Mouse (Mus musculus) heart, embryonic 11.5 days (tissue): ENCODE data around the gene Ckap2l. TPM values are rescaled to one million over a fixed set of nuclear protein-coding genes. Genes with fewer than 3 reads are reported as not detected.
A peak's percentile ranks its signal among the peaks of the same experiment; 100 is the strongest.

Experiments used
- ATAC-seq: fragments of 200-750 bp; cut with Nextera tagmentation; replicated peaks from 2 replicates; pipeline ENCODE4 v1.8.0; 2017; ENCODE audit warnings: moderate library complexity; ENCODE audit not compliant: insufficient number of reproducible peaks, low FRiP score, low TSS enrichment
- H3K27ac ChIP-seq: fragments of 300-500 bp; sonication (generic); 2 replicates; pipeline ENCODE4 v1.5.1; 2014; ENCODE audit warnings: mild to moderate bottlenecking, low read depth, low read length
- H3K27me3 ChIP-seq: fragments of 300-500 bp; sonication (generic); 2 replicates; pipeline ENCODE4 v1.6.1; 2014; ENCODE audit warnings: mild to moderate bottlenecking, low read length, mixed read lengths; ENCODE audit not compliant: control insufficient read depth, insufficient read depth
- H3K36me3 ChIP-seq: fragments of 300-500 bp; sonication (generic); 2 replicates; pipeline ENCODE4 v1.6.1; 2014; ENCODE audit warnings: mild to moderate bottlenecking, low read length, moderate library complexity, mixed read lengths; ENCODE audit not compliant: control insufficient read depth, insufficient read depth
- H3K4me1 ChIP-seq: fragments of 300-500 bp; sonication (generic); 2 replicates; pipeline ENCODE4 v1.6.1; 2014; ENCODE audit warnings: low read length; ENCODE audit not compliant: control insufficient read depth, insufficient read depth
- H3K4me2 ChIP-seq: fragments of 300-500 bp; sonication (generic); 2 replicates; pipeline ENCODE4 v1.6.1; 2014; ENCODE audit warnings: mild to moderate bottlenecking, moderate library complexity
- H3K4me3 ChIP-seq: fragments of 300-500 bp; sonication (generic); 2 replicates; pipeline ENCODE4 v1.5.1; 2014; ENCODE audit warnings: low read depth, low read length
- H3K9ac ChIP-seq: fragments of 300-500 bp; sonication (generic); 2 replicates; pipeline ENCODE4 v1.6.1; 2014; ENCODE audit warnings: mild to moderate bottlenecking, low read depth, low read length, moderate library complexity
- H3K9me3 ChIP-seq: fragments of 300-500 bp; sonication (generic); replicated peaks from 2 replicates; pipeline ENCODE4 v1.6.1; 2016; ENCODE audit warnings: low read length; ENCODE audit not compliant: control insufficient read depth
- WGBS: fragments of 180-500 bp; shearing (Covaris S2); extraction: QIAGEN DNeasy Blood & Tissue Kit; methylation state at CpG from one replicate; pipeline ENCODE4 v1.1.7; 2014; ENCODE audit not compliant: insufficient replicate concordance; 5-methylcytosine and 5-hydroxymethylcytosine counted together
- polyA plus RNA-seq: library from polyadenylated mRNA; unstranded; fragments of >200 nt; fragmentation: Nextera tagmentation; extraction: Ambion mirVana; gene quantifications from 2 replicates; pipeline ENCODE4 v1.2.1, GENCODE M21; 2014

Ckap2l gene
- polyA plus RNA-seq, 1 experiment from 2014 or later: 59.9 TPM

DNA sequence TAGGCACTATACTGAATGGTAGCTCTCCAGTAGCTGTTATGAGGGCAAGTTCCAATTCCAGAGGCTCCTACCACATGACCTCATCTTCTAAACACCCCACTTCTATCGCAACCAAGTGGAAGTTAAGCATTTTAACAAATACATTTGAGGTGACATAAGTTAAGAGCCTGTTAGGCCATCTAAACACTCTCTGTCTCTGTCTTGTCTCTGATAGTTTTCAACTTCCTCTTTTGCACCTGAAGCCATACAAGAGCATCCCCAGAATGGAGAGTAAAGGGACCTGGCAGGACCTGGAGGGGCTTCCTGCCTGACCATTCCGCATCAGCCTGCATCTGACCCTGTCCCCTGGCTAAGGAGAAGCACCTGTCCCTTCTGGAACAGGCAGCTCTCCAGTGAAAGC lies 62.3 kb downstream of the Ckap2l start:
- no peaks in the 10 kb centered on the region for H3K36me3 ChIP-seq
- peak overlapping the region; percentile 46; the same call in 1 of the 2 replicates for H3K4me2 ChIP-seq
- H3K9me3 ChIP-seq: no peaks in the 10 kb centered on the region
- peak overlapping the region; percentile 78; the same call in 1 of the 2 replicates for H3K27ac ChIP-seq
- H3K27me3 ChIP-seq: 0 out of 2 replicates have a peak, but pooled peaks cover 2% of the 10 kb centered on the region
- H3K4me1 ChIP-seq: peaks cover 16% of the 10 kb centered on the region
- H3K9ac ChIP-seq: 0 out of 2 replicates have a peak overlapping the region, but pooled peaks have one; percentile 66
- no peak for ATAC-seq
- no peak overlapping the region for H3K4me3 ChIP-seq
- WGBS: 62% methylated on average over 2 of the region's 2 CpGs

GRCm38 (mm10) chr2:129233803-129234477 lies 63.1 kb downstream of the Ckap2l start:
- Histone ChIP-seq H3K9ac (peak overlapping the region; percentile 66), H3K27me3 (0 out of 2 replicates have a peak, but pooled peaks cover under 1% of the 10 kb centered on the region), H3K27ac (peak overlapping the region; percentile 78), H3K4me1 (peaks cover 16% of the 10 kb centered on the region), H3K4me2 (peak overlapping the region; percentile 46), H3K9me3 (no peaks in the 10 kb centered on the region), H3K4me3 (peak overlapping the region; percentile 17; the same call in 1 of the 2 replicates), H3K36me3 (no peaks in the 10 kb centered on the region)
- 15% methylated on average over 9 of the region's 9 CpGs for WGBS
- peak; percentile 76 for ATAC-seq

DNA sequence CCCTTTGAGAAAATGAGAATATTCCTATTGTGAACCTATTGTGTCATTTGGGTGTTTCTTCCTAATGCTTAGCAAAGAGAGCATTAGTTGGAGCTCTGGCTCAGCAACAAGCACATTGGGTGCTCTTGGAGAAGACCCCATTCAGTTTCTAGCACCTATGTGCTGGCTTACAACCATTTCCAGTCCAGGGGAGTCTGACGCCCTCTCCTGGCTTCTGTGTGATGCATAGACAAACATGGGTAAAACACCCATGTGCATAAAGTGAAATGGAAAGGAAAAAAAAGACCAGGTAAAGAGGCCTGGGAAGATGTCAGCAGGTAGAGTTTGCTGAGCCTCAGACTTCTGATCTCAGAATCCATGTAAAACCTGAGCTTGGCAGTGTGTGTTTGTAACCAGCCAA lies 63.8 kb downstream of the Ckap2l start:
- H3K4me2 ChIP-seq: peak overlapping the region; percentile 46
- H3K27ac ChIP-seq: peak overlapping the region; percentile 78
- H3K4me3 ChIP-seq: peak overlapping the region; percentile 17; the same call in 1 of the 2 replicates
- no peaks in the 10 kb centered on the region for H3K27me3 ChIP-seq
- ATAC-seq: no peak
- no peaks in the 10 kb centered on the region for H3K36me3 ChIP-seq
- H3K9ac ChIP-seq: peak overlapping the region; percentile 66
- H3K9me3 ChIP-seq: no peaks in the 10 kb centered on the region
- H3K4me1 ChIP-seq: peaks cover 16% of the 10 kb centered on the region
- WGBS: 67% methylated on average over 1 of the region's 1 CpGs

GRCm38 (mm10) chr2:129232484-129232883 lies 64.5 kb downstream of the Ckap2l start:
- Histone ChIP-seq H3K9ac (peak overlapping the region; percentile 16; the same call in 1 of the 2 replicates), H3K4me1 (peaks cover 16% of the 10 kb centered on the region), H3K4me2 (peak overlapping the region; percentile 46), H3K36me3 (no peaks in the 10 kb centered on the region), H3K27ac (peak overlapping the region; percentile 78), H3K4me3 (no peak overlapping the region), H3K9me3 (no peaks in the 10 kb centered on the region), H3K27me3 (no peaks in the 10 kb centered on the region)
- WGBS: 71% methylated on average over 9 of the region's 9 CpGs
- ATAC-seq: peak; percentile 78; the same call in 1 of the 2 replicates

DNA sequence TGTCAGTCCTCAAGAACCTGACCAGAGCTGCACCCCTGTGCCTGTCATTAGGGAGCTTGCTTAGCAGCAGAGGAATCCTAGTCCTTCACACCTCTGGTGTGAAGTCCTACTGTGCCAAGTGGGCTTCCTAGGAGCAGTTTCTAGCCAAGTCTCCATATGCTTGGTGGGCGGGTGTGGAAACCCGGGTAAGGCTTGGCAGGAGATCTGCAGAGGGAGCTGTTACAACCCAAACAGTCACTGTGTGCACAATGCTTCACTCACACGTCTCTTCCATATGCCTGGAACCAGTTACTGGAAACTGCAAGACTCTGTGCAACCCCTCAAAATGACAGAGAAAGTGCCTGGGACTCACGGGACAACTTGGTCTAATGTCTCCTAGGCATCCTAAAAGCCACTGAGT lies 65.0 kb downstream of the Ckap2l start:
- WGBS: 43% methylated on average over 4 of the region's 4 CpGs
- no peak for ATAC-seq
- no peak overlapping the region for H3K4me2 ChIP-seq
- H3K9ac ChIP-seq: no peak overlapping the region
- H3K36me3 ChIP-seq: no peaks in the 10 kb centered on the region
- no peaks in the 10 kb centered on the region for H3K9me3 ChIP-seq
- H3K27me3 ChIP-seq: no peaks in the 10 kb centered on the region
- H3K4me3 ChIP-seq: no peak overlapping the region
- no peak overlapping the region for H3K27ac ChIP-seq
- H3K4me1 ChIP-seq: peaks cover 16% of the 10 kb centered on the region

DNA sequence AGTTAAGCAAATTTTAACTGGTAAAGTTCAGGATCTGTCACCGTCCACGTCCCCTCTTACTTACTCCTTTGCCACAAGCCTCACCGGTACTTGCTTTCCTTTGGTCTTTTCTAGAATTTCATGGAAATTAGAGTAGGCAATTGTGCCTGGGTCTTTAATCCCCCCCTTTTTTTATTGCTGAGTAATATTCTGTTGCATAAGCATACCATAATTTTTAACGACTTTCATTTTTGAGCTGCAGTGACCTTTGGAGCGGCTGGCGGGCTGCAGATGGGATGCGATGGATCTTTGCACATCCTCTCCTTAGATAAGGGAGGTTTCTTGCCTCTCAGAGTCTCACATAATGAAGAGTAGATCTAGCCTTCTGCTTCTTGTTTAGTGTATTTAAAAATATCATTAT lies 67.7 kb downstream of the Ckap2l start:
- no peak for ATAC-seq
- peaks cover 20% of the 10 kb centered on the region for H3K4me1 ChIP-seq
- no peaks in the 10 kb centered on the region for H3K36me3 ChIP-seq
- no peak overlapping the region for H3K9ac ChIP-seq
- no peak overlapping the region for H3K4me2 ChIP-seq
- H3K4me3 ChIP-seq: no peak overlapping the region
- H3K9me3 ChIP-seq: no peaks in the 10 kb centered on the region
- no peak overlapping the region for H3K27ac ChIP-seq
- 94% methylated on average over 7 of the region's 7 CpGs for WGBS
- H3K27me3 ChIP-seq: no peaks in the 10 kb centered on the region

GRCm38 (mm10) chr2:129228571-129228970 lies 68.4 kb downstream of the Ckap2l start:
- Histone ChIP-seq H3K27ac (0 out of 2 replicates have a peak overlapping the region, but pooled peaks have one; percentile 41), H3K27me3 (no peaks in the 10 kb centered on the region), H3K4me1 (peaks cover 14% of the 10 kb centered on the region; the same call in 1 of the 2 replicates), H3K9ac (no peak overlapping the region), H3K36me3 (no peaks in the 10 kb centered on the region), H3K4me2 (no peak overlapping the region), H3K4me3 (no peak overlapping the region), H3K9me3 (no peaks in the 10 kb centered on the region)
- no peak for ATAC-seq
- WGBS: 91% methylated on average over 4 of the region's 4 CpGs

GRCm38 (mm10) chr2:129227709-129228108 lies 69.3 kb downstream of the Ckap2l start:
- H3K4me2 ChIP-seq: no peak overlapping the region
- H3K27ac ChIP-seq: peak overlapping the region; percentile 88
- peak; percentile 82 for ATAC-seq
- 49% methylated on average over 5 of the region's 7 CpGs for WGBS
- H3K36me3 ChIP-seq: no peaks in the 10 kb centered on the region
- no peaks in the 10 kb centered on the region for H3K27me3 ChIP-seq
- no peak overlapping the region for H3K9ac ChIP-seq
- no peaks in the 10 kb centered on the region for H3K9me3 ChIP-seq
- no peak overlapping the region for H3K4me3 ChIP-seq
- peaks cover 14% of the 10 kb centered on the region; the same call in 1 of the 2 replicates for H3K4me1 ChIP-seq
